Mouse (Mus musculus) cerebellum, adult 8-10 months (tissue): ENCODE measurements around the gene Ttc7b.

Experiments used
- DNase-seq: peaks from one replicate; pipeline ENCODE4 v3.0.0; 2022

The Ttc7b gene

DNA sequence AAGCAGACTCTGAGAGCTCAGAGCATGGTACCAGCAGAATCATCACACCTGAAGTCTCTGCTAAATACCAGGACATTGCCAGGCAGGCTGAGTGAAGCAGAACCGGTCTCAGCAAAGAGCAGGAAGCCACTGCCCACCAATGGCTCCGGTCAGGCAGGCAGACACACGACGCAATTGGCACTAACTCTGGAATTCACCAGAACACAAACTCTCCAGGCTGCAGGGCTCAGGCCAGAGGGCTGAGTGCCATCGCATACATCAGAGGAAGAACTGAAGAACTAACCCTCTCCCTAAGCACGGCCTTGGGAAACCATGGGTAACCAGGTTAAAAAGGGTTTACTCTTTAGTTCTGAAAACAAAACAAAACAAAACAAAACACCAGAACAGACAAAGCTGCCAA lies 73.5 kb downstream of the Ttc7b start:
- DNase-seq, result peak; percentile 35

DNA sequence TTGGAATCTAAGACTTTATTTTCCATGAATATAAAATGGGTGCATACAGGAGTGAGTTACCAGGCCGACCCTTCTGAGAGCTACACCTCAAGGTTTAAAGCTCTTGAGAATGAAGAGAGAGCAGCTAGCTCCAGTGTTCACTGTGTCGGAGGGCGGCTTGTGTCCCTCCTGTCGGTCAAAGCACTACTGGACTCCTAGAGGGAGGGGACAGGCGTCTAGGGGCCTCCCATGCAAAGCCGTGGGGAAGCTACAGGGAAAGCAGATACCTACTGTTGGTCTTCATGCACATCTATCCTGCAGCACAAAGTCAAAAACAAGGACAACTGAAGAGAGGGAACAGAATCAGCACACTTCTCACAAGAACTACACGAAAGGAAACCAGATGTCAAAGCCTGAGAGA lies 74.9 kb downstream of the Ttc7b start:
- no peak for DNase-seq

DNA sequence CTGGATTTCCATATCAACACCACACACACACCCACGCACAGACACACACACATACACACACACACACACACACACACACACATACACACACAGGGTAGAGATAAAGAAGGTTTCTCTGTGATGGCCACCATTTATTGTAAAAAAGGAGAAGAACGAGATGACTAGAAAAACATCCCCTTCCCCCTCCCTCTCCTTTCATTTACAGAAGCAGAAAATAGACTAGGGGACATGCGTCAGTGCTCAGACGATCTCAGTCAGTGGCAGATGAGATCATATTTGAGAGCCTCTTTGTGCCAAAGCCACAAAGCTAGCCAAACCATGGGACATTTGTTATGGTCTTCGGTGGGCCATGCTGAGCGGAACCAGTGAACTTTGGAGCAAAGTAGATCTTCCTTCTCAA lies 75.4 kb downstream of the Ttc7b start:
- DNase-seq, result no peak

DNA sequence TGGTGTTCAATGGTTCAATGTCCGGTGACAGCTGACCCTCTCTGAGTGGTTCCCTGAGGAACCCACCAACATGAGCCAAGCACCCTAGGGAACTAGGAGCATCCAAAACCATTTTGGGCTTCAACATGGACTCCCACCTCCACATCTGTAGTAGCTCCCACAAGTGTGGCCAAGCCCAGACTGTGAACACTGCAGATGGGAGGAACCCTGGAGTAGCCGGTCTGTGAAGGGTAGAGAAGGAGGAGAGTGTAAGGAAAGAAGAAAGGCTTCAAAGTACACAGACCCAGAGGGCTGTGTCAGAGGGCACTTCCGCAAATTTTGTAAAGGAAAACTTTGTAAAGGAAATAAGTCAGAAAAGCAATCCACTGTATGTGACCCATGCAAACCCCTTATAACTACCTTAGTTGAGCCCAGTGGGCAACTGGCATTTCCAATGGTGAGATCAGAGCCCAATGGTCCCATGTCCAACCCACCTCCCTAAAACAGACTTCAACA lies 75.9 kb downstream of the Ttc7b start:
- DNase-seq, result no peak

DNA sequence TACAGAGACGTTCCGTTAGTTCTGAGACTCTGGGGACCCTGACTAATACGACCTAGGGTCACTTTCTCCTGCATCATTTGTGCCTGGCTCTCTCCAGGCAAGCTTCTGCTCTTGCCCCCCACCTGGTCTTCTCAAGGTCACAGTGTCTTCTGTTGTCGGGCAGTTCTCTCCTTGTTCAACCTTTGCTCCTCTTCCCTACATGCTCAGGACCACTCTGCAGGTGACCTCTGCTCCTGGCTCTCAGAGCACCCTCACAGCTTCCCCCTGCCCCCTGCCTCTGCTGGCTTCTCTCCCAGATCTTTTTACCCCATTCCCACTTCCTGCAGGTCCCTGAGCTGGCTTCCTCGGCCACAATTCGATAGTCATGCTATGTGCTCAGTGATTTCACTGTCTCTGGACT lies 77.2 kb downstream of the Ttc7b start:
- no peak for DNase-seq

DNA sequence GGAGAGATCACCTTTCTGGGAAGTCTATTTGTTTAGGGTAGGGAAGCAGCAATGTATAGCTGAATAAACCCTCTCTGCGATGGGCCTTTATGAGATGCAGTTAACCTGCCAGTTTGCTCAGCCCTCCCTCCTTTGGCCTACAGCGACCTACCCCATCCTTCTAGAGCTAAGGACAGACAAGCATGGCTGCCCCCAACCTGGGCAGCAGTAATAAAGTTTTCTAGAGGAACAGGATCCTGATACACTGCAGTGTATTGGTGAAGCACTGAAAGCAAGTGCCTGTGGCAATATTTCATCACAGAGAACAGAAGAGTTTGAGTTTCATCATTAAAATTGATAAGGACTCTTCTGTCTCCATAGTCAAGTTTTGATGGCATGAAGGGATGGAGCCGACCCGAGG lies 79.0 kb downstream of the Ttc7b start:
- DNase-seq, result no peak

DNA sequence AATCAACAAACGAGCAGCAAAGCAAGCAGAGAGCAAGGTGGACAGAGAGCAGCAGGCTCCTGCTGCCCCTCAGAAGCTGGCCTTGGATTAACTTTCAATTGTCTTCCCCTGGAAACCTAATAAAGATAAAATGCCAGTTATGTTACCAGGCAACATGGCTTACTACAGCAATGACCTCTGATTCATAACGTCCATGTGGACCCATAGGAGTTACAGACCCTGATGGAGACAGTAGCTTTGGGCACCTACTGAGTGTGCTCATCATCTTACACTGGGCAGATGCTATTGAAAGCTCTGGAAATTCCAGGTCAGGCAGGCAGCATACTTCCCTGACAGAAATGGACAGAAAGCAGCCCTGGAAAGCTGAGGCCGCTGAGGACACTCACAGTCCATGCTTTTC lies 80.7 kb downstream of the Ttc7b start:
- no peak for DNase-seq

DNA sequence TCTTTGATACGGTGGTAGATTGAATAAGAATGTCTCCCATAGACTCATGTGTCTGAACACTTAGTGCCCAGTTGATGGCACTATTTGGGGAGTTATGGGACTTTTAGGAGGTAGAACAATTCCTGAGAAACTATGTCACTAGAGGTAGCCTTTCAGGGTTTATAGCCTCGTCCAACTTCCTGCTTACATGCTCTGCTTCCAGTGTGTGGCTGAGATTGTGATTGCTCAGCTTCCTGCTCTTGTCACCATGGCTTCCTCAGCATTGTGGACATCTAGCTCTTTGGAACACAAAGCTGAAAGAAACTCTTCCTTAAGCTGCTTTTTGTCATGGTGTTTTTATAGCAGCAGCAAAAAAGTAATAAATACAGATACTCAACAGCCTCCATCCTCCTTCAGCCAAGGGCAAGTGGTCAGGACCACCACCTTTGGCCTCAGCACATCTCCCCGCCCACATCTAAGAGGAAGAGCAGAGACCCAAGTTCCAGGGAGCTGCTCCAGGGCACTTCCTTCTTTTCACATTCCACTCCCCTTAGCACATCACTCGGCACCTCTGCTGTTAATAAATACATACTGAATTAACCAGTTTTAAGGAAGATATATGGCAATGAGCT lies 81.4 kb downstream of the Ttc7b start:
- DNase-seq, result no peak

DNA sequence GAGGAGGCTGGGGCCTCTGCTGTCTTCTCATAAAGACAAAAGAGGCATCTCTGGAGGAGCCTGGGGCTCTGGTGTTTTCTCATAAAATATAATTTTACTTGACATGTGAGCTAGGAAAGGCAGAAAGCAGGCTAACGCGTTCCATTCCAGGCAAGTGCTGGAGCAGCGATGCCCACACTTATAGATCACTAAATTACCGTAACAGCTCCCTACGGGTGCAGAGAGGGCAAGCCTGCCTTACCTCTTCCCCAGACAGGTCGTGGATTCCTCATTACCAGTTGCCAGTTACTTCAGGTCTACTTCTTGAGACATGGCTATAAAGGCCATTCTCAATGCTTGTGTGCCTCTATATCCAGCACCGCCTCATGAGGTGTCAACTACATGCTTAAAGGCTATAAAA lies 82.1 kb downstream of the Ttc7b start:
- DNase-seq, result no peak

DNA sequence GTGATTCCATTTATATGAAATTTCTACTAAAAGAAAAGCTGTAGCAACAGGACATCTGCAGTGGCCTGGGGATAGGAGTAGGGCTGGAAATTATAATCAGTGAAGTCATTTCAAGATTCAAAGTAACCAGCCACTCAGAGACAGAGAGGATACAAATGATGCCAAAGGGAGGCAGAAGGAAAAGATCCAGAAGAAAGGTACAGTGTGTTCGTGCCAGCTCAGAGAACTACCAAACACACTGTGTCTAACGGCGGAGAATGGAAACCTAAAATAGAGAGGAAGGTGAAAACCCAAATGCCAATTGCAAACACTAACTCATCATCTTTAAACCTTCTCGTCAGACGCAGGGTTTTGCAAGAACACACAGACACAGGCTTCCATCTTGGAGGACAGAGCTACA lies 82.8 kb downstream of the Ttc7b start:
- no peak for DNase-seq

DNA sequence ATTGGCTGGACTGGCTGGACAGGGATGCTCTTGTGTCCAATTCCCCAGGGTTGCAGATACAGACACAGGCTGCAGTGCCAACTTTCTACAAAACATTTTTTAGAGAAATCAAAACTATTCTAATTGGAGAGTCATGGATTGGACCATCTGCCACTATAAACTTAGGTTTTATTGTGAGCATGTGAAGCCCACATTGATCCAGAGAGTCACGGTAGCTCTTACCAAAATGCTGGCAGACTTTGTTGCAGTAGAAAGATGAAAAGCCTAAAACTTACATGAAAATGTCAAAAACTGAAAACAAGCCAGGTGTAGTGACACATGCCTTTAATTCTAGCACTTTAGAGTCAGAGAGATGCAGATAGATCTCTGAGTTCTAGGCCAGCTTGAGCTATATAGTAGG lies 84.9 kb downstream of the Ttc7b start:
- no peak for DNase-seq

DNA sequence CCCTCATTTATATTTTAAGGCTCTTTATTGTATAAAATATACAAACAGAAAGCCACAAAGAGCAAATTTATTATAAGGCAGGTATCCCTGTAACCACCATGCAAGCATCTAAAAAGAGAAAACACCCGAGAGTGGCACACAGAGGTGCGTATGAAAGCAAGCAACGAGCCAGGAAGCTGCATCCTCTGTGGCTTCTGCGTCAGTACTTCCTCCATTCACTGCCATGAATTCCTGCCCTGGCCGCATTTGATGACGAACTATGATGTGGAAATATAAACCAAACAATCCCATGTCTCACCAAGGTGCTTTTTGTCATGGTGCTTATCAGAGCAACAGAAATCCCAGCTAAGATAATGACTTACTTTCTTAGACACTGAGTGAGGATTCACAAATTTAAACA lies 88.8 kb downstream of the Ttc7b start:
- DNase-seq, result no peak

DNA sequence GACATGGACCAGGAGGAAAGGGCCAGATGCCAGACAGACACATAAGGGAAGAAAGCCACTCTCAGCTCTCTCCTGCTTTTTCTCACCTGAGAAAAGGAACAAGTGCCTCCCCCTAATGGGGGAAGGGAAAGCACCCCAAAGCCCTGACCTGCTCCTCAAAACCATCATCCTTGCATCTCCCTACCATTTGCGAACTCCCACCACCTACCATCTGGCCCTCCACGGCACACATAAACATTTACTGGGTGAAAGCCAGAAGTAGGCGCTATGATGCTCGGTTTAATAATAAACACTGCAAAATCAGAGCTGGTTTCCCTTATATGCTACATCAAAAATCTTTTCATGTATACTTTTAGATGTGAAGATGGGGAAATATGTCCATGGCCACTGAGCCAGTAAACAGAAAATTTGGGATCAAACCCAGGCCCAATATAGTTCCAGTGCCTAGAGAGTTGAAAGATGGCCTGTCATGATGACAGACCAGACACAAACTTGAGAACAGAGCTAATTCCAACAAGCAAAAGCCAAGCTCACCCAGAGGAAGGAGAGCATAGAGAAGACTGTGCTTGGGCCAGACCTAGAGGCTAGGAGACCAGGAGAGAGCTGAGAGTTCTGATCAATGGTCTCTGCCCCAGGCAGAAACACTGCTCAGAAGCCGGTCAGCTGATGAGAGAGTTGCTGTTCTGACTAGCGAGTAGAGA lies 91.1 kb downstream of the Ttc7b start:
- no peak for DNase-seq

DNA sequence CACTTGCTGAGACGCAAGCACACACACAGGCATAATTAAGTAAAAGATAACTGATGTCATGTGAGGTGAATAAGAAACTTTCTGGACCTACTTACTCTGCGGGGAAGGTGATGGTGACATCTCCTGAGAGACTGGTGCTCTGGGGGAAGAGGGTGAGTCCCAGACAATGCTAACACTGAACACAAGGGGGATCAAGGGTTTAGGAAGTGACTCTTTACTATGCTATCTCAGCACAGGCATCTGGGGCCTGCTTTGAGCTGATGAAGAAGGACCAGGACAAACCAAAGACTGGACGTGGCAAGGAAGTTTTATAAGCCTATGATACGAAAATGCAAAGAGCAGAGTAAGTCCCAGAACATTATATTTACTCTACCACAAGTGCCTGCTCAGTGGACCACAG lies 92.4 kb downstream of the Ttc7b start:
- DNase-seq, result no peak

DNA sequence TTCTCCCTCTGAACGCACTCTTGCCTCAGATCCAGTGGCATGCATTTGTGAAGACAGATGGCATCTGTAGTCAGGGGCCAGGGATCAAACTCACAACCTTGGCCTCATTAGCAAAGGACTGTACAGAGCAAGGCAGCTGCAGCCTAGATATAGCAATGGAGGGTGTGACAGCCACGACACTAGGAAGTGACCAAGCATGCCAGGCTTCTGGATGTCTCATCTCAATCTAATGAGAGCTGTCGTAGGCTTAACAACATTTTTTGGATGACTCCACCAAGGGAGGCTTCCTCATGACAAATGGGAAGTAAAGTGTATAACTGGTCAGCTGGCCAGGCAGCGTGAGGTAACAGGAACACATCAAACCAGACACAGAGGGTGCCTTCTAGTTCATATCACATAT lies 94.4 kb downstream of the Ttc7b start:
- no peak for DNase-seq

DNA sequence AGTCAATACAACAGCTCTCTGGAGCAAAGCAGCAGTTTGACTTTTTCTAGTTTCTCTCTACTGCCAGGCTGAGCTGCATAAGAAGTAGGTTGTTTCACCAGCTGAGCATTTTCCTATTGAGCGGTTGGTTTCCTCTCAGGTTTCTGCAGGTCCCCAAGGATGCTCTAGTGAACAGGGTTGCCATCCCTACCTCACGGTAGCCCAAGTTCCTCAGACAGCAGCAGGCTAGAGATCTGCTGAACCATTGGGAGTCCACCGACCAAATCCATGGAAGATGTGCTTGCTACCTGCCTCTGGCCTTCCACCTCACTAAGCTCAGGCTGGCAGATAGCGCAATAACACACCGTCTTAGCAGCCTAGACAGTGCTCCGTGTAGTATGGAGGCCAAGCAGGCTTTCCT lies 95.6 kb downstream of the Ttc7b start:
- DNase-seq, result no peak

DNA sequence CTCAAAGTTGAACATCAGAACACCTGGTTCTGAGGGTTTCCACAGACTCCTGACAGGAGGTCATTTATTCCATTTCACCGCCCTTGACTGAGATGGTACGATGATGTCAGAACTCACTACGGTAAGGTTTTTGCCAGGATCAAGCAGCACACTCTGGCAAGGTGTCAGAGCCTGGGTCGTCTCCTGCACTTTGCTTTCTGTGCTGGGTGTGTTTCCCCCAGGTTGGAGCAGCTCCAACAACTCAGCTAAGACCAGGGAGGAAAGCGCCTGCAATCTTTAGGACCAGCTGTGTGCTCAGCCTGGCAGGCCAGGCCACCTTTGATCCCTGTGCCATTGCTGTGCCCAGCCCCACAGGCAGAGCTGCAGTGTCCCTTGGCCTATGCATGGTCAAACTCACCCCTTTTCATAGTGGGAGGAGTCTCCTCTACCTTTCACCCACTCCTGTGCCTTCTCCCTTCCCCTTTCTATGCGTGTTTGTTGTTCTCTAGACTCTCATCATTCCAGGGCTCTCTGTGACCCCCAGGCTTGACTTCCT lies 98.3 kb downstream of the Ttc7b start:
- DNase-seq, result peak; percentile 30

DNA sequence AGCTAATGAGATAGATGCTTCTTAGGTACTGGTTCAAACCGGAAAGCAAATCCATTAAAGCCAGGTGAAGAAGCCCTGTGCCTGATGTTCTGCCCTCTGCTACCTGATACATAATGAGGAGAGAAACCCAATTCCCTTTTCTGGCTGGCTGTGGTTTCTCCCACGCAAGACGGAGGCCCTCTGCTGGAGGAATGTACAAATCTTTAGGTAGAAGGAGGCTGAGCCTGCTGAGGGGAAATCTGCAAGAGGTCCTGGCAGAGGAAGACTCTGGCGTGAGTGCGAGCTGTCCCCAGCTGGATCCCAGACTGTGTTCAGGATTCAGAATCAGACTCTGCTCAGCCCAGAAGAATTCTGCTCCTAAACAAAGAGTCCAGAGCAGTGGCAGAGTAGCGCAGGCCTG lies 99.1 kb downstream of the Ttc7b start:
- peak; percentile 74 for DNase-seq

DNA sequence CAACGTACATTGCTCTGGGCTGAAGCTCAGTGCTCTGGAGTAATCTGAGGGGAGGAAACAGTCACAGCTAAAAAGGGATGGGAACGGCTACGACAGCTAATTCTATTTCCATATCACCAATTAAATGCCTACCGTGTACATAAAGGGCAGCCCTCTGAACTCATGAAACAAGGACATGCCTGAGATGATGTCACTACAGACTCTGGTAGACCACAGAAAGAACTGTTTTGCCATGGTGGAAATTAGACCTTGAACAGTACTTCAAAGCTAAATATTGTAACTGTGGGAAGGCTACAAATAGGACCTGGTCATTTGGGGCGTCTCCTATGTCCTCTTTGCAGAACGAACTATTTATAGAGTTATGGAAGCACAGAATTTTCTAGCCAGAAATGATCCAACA lies 99.7 kb downstream of the Ttc7b start:
- DNase-seq, result no peak

DNA sequence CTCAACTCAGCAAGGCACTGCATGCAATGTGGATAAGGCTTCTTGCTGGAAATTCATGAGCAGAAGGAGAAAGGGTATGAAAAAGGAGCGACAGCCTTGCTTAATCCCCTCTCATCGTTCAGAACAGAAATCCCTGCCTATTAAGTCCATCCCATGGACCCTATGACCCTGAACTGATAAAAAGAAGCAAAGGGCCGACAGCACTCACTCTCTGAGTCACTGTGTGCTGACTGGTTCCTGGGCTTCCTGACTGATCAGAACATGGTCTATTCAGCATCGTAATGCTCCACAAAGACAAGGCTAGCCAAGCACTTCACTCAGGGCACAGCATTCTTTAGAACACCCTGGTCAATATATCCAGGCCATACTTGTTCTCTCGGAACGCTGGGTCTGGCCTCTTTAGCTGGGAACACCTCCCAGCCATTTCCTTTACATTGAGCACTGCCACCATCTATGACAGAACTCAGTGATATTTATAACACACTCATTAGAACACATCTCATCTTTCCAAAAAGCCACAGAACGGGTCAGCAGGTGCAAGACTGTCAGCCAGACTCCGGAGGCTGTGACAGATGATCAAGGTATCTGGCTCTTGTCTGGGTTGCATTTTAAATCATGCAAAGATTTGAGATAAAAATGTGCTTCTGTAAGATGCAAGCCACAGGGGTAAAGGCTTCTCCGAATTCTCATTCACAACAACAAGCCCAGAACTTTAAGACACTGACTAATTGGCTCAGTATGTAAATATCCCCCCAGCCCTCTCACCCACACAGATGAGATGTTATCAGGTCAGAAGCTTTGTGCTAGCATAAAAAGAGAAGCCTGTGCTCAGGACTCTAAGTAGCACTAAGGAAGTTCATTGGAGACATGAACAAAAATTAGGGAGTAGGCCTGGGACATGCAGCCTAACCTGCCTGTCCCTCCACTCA lies 100.4 kb downstream of the Ttc7b start:
- peak; percentile 49 for DNase-seq

DNA sequence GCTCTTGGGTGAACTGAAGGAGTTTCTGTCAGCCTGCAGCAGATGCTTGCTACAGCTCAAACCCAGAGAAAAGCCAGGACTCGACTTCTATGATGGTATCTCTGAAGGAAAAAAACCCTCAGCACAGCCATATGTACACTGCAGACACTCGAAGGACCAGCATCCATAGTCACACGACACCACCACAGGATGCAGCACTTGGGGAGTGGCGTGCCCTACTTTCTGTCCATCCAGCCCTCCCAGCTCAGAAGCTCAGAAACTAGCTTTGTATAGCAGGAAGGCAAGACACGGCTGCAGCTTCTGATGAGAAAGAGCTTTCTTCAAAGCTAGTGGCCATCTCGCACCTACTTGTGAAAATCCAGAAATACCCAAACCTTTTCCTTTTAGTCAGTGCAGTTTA lies 104.8 kb downstream of the Ttc7b start:
- DNase-seq, result no peak

DNA sequence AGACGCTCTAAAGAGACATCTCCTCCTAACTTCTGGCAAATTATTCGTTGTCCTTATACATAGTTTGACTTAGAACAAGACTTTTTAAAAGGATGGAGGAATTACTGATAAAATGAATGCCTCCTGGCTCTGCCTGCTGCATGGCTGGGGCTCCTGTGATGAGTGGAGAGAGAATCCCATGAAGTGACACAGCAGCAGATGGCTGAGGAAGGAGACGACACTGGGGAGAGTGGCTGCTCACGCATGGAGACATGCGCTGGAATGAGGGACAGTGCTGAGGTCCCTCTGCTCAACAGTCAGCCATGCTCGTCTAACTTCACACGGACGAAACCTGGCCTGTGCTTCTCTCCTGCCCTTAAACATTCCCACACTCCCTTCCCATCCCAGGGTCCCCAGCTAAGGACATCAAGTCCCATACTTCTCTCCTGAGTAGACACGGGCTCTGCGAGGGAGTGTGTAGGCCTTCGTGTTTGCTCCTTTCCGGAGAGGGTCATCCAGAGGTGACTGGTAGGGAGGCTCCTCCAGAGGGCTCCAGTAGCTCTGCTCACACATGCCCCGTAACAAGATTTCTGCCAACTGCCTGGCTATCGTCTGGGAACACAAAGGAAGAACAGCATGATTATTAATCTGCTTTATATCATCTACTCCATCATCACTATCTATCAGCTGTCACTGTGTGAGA lies 105.8 kb downstream of the Ttc7b start:
- no peak for DNase-seq

DNA sequence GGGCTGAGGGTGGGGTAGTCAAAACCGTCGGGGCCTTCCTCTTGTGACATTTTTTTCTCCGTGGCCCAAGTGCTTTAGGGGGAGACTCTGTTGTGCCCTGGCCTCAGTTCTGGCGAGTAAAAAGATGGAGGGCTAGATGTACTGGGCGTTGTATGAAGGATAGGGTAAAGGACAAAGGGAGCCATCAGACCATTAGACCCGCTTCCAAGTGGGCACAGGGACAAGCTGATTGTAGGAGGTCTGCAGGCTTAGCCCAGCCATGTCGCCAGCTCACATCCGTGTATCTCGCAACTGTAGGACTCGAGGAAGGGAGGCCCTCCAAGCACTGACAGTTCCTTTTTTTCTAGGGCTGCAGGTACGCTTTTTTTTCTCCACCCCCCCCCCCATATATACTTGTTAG lies 111.9 kb downstream of the Ttc7b start:
- DNase-seq, result no peak
